Comparison of ENCODE assay signal across 1 mouse cellular context in the genomic region with DNA sequence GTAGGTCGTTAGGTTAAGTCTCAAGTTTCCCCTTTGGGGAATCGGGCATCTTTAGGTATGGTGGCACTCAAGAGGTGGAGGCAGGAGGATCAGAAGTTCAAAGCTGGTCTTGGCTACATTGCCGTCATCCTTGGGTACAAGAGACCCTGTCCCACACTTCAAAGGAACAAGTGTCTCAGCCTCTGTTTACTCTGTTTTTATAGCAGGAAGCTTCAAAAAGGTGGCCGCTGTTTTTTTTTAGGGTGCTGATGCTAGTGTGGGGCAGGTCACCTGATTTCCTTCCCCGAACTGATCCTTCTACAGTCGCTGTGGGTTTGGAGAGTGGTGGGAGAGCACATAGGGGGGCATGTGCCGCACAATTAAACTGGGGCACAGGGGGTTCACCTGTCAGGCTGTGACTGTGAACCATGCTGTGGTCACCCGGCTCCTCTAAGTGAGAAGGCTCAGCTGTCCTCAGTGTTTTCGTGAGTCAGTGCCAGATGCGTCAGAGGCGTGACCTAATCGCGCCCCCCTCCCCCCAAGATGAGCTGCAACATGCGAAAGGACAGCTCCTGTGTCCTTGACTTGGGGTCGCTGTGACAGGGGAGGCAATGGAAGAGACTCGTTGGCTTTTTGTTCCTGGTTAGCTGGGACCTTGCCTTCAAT.
TF ChIP-seq lines count a peak whose summit lies in the region.

No protein-coding gene starts in this region.

TF ChIP-seq in C2C12, 6 proteins besides CTCF, POLR2A, EP300 and RAD21:
- TF ChIP-seq MAX (IDR thresholded peaks at IDR 0.05), result no peak
- no peak for TF ChIP-seq CEBPB (IDR thresholded peaks at IDR 0.05; ENCODE audit: low read depth)
- TF ChIP-seq USF1 (IDR thresholded peaks at IDR 0.05; ENCODE audit: low read depth), result no peak
- TF ChIP-seq MYOG (IDR thresholded peaks at IDR 0.05; ENCODE audit: control insufficient read depth, extremely low read depth, insufficient read length), result no peak
- peak; percentile 73 for TF ChIP-seq MYOD1 (IDR thresholded peaks at IDR 0.05; ENCODE audit: control insufficient read depth, insufficient read length, low read depth)
- TF ChIP-seq FOSL1 (IDR thresholded peaks at IDR 0.05; ENCODE audit: insufficient read depth, low read length, poor library complexity, severe bottlenecking), result no peak
